Mouse (Mus musculus): ENCODE measurements around the gene Mettl15.

The Mettl15 gene

GRCm38 (mm10) chr2:109158509-109158908, 122.0 kb downstream of the Mettl15 start:
- no peak for DNase-seq (ENCODE audit: low read depth, low spot score)

- DNase-seq (ENCODE audit: low read depth, low spot score), result no peak
Measured at GRCm38 (mm10) chr2:109156131-109156530, 124.4 kb downstream of the Mettl15 start.

- DNase-seq (ENCODE audit: low read depth, low spot score), result no peak
Measured at GRCm38 (mm10) chr2:109153402-109154050, 127.0 kb downstream of the Mettl15 start.

DNA sequence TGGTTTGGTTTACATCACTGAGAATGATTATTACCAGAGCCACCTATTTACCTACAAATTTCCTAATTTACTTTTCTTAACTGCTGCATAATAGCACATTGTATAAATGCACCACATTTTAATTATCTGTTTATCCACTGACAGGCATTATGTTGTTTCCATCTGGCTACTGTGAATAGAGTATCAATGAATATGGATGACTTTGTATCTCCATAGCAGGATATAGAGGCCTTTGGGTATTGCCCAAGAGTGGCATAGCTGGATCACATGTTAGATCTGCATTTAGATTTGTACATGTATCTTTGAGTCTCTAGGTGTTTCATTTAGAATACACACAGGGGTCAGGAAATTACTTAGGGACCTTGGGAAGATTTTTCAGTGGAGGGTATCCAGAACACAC, 133.3 kb downstream of the Mettl15 start:
- no peak for DNase-seq (ENCODE audit: low read depth, low spot score)

DNA sequence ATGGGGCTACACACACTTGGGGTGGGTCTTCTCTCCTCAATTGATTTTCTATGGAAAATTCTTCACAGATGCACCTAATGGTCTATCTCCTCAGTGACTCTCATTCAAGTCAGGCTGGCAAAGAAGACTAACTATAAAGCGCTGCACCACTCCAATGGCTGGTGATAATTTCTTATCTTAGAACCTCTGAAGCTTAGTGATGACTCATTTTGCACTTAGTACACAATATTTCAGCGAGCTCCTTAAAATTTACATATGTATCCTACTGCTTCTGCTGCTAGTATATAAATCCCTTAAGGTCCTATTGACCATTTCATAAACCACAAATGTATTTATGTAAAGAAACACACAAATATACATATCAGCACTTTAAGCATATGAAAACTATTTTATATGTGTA, 136.1 kb downstream of the Mettl15 start:
- no peak for DNase-seq (ENCODE audit: low read depth, low spot score)

DNA sequence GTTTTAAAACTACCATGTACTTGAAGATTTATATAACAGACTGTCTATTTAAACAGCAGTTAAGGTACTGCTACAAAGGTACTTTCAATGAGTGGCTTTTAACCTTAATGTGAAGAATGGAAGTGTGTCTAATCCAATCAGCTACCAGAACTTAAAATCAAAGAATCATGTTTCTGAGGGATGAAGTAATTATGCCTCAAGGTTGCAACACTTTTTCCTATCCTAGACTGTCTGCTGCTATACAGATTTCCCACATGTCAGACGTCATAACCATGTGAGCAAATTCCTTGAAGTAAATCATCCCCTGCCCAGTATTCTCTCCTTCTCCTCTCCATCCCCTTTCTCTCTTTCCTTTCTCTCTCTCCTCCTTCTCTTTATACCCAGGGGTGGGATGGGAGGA, 140.2 kb downstream of the Mettl15 start:
- no peak for DNase-seq (ENCODE audit: low read depth, low spot score)

DNA sequence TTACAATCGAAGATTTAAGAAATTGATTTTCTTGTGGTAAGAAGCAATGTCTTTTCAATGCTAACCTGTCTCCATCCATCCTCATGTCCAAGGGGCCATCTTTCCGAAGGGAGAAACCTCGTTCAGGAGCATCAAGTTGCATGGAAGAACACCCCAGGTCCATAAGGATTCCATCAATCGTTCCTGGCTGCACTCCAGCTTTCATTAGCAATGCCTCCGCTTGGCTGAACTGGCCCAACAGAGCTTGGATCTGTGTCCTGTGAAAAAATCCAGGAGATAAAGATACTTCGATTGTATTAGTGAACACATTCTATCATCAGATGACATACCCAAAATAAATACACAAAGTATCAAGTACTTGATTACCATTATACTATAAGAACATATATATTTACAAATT, 143.3 kb downstream of the Mettl15 start:
- no peak for DNase-seq (ENCODE audit: low read depth, low spot score)

DNA sequence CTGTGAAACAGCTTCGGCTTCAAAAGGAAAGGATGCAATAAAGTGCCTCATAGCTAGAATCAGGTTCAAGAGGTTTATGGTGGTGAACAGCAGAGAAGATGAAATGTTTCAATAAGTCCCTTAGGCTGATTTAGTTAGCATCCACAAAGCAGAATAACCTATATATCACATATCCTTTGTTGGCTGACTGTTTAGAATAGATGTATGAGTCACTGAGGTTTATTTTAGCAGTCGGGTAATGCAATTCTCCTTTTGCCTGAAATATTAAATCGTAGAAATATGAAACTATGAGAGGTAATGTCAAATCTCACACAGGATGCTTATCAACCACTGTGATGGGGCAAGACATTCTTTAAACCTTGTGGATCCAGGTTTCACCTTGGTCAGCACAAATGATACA, 149.8 kb downstream of the Mettl15 start:
- no peak for DNase-seq (ENCODE audit: low read depth, low spot score)

GRCm38 (mm10) chr2:109129921-109130320, 150.6 kb downstream of the Mettl15 start:
- no peak for DNase-seq (ENCODE audit: low read depth, low spot score)

DNA sequence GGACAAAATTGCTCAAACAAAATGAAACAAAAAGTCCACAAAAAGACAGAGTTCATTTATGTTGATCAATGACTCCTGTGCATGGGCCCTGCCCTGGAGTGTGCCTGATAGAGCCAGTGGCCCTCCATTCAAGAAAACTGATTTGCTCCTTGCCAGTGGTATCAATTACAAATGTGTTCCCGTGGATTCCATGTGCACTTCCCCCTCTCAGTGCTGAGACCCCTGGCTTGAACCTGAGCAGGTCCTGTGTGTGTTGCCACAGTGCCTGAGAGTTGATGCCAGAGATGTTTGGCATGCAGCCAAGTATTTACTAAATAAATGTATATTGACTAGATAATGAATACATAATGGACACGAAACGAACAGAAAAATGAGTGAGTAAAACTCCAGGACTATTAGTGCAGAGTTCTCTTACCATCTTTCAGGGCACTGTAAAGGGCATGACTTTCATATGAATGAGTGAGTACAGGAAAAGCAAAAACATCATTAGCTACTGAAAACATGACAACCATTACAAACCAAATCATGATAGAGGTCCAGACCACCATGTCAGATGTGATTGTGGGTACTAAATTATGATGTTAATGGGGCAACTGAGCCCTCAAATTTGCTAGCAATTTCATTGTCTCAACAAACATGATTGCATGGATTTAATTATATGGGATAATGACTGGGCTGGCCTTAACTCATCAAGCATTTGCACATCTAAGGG, 174.6 kb downstream of the Mettl15 start:
- DNase-seq (ENCODE audit: low read depth, low spot score), result no peak

DNA sequence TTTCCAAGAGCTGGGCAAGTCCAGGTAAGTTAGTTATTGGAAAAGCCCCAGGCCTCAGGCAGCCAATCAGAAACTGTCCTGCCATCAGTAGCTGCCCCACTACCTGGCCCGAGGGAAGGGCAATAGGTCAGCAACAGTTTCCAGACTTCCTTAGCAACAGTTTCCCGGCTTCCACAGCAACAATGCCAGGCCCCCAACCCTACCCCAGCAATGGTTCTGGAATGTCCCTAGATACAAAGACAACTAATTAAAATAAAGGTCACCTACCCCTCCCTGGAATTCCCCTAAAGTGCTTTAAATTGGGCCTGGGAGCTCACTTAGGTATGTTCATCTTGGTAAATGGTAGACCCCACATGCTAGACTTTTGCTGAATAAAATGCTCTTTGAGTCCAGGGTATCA, 230.9 kb downstream of the Mettl15 start:
- DNase-seq (ENCODE audit: low read depth, low spot score), result peak; percentile 68
